Mouse (Mus musculus) common myeloid progenitor, adult 5-6 weeks (primary cell): ENCODE measurements at regions not wholly inside any gene's neighbourhood (a gene's known extent, or its start where the extent isn't known, plus 50 kb on each side); places are given as distances from the start of the nearest gene placed in this dataset.

Experiments
- ATAC-seq: replicated peaks from 2 replicates; pipeline ENCODE4 v1.8.0; 2016; ENCODE audit warnings: low read depth, mild to moderate bottlenecking, moderate TSS enrichment, inconsistent platforms; ENCODE audit not compliant: poor library complexity, severe bottlenecking

DNA sequence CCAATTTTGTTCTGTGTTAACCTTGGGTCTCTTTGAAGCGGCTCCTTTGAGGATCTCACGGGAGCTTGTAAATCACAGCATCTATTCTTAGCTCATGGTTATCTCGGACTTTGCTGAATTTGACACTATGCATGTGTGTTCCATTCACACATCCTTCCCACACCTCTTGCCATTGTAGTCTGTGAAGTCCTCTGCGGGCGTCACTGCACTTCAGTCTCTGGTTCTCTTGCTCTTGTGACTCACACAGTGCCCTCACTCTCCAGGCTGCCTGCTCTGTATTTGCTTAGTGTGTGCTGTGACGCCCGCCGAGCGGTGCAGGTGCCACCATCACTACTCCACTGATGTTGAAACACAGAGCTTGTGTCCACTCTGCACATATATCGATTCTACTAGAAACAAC, 1271.2 kb downstream of the Synb start:
- ATAC-seq = no peak

DNA sequence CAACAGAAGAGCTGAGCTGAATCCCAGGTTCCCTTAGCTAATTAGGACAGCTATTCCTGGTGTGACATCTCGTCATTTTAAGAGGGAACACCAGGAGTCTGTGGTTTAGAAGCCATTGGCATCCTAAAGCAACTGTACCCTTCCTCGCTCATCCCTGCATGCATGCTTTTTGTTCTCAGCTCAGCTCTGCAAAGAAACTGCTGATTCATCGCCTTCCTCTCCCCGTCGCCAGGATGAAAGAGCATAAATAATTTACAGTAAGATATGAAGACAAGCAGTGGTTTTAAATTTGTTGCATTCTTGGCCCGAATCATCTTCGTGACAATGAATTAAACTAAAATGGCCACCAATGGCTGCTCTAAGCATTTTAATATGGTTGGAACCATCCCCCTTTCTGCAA, 1272.9 kb downstream of the Synb start:
- ATAC-seq = peak; percentile 81

DNA sequence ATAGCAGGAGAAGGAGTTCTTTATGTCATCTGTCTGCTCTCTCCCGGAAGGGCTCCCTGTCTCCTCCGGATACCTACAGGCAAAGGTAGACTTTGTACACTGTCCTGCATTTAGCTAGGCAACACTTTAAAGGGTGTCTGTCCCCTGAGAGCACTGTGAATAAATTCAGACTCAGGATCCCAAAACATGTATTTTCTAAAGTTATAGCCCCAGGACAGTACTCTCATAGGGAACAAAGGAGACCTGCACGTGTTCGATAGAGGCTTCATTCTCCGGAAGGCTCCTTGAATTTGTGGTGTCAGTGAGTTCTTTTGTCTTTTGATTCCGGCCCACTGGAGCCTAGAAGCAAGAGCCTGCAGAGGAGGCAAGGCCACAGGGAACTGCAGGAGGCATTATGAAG, 1273.3 kb downstream of the Synb start:
- 0 out of 2 replicates have a peak, but pooled peaks have one; percentile 3 for ATAC-seq

DNA sequence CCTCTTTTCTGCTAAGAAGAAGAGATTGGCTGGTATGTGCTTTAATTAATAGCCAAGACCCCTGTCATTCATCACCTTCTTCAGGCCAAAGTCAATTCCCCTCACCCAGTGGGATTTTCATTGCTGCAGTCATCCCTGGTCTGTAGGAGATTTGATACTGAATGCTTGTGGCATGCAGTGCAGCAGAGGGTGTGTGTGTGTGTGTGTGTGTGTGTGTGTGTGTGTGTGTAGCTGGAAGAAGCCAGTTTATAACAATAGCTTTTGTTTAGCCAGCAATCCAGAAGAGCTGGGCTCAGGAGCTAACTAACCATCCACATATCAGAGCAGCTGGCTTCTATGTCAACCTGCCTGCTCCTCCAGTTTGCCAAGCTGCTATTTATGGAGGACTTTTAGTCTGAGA, 1275.4 kb downstream of the Synb start:
- ATAC-seq = no peak

DNA sequence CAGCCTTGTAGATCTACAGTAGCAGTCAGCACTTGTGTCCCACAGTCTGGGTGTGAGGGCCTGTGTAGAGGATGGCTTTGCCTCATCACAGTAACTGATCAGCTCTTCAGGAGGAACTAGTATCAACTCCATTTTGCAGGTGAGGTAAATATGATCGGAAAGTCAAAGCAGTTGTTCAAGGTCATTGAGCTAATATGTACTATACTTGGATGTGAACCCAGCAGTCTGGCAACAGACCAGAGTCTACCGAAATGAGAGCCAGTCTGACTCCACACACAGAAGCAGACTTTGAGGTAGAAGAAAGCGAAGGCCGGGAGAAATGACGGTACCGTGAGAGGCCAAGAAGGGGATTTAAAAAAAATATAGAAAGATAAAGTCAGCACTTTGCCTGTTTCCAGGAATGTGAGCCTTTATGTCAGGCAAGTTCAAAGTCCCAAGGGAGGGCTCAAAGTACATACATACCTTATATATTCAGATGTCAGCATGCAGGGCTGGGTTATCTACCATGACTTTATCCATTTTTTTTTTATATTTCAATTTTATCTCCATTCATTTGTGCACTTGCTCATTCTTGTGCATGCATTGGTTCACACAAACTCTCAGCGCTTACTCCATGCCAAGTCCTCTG, 1297.2 kb downstream of the Synb start:
- no peak for ATAC-seq

DNA sequence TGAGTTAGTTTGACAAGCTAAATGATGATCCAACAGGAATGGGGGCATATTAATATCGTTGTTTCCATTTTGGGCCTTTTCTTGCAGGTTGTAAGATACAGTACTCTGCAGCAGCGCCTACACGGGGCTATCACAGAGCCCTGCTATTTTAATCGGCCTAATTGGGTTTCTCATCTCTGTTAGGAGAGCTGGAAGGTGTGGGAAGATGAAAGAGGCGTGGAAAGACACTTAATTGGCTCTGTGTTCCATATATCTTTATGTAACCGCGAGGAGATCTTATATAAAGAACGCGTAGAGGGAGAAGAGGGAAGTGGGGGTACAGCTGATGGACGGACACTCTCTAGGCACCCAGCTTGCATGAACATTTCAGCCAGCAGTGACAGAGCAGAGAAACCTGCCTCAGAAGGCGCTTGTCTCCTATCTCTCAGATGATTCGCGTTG, 1300.5 kb downstream of the Synb start:
- no peak for ATAC-seq

DNA sequence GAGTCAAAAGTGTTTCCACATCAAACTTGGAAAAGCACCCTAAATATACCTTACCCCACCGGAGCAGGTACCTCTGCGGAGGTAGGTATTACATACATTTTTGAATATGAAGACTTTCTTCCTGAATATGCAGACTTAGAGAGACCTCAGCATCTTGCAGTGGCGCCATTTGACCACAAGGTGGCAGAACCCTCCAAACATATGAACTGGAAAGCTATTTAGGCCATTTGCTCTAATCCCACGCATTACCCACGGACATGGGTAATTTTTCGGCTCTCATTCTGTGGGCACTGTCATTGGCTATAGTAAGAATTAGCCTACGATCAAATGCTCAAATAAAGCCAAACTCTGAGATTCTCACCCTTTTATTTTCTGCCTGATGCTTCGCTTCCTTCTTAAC, 1301.0 kb downstream of the Synb start:
- ATAC-seq = peak; percentile 78; the same call in 1 of the 2 replicates

DNA sequence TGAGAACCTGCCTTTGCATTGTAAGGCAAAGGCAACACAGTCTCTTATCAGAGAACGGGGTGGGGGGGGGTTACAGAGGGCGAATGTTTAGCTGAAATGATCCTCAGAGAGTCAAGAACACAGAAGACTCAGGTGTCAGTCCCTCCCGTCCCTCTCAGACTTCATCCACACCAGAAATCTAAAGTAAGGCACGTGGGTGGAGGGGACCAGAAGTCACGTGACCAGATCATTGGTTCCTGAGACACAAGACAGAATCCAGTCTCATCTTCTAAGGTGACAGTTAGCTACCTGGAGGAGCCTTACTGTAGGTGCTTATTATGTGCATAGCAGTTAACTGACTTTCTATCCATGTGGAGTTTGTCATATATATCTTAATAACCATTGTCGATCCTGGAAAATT, 1302.0 kb downstream of the Synb start:
- no peak for ATAC-seq

DNA sequence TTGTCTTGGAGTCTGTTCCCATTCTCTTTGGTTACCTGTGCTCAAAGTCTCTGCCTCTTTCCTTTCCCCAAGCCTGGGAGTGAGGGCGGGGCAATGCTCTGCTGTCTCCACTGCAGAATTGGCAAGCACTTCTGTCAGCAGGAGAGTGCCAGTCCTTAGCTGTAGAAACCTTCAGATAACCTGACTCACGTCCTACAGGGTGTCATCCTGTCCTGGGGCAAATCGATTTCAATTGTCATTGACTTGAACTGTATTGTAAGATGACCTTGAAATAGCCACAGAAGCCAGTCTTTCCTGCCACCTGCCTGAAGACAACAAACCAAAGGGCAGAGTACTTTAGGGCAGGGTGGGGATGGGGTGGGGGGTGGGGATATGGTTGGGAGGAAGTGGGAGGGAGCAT, 1303.8 kb downstream of the Synb start:
- no peak for ATAC-seq
